Mouse (Mus musculus): Measurements from ENCODE around the gene Stx19.

DNA sequence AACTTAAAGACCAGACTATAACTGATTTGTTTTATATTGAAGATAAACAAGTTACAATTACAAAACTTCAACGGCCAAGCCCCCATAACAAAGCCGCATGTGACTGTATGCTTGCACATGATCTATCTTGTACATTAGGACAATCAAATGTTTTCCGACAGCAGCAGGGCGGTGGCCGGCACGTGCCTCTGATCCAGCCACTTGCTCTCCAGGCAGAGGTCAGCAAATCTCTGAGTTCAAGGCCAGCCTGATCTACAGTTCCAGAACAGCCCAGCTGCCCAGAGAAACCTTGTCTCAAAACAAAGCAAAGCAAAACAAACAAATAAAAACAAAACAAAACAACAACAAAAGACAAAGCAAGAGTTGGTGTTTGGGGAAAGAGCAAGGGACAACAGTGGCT lies 40.9 kb downstream of the Stx19 start:
- TF ChIP-seq POLR2A (IDR thresholded peaks at IDR 0.05; ENCODE audit: extremely low read depth, insufficient read depth, low read length) = no peak
- no peak for TF ChIP-seq CTCF (IDR thresholded peaks at IDR 0.05; ENCODE audit: extremely low read depth, insufficient read depth, low read length)
